Mouse (Mus musculus) testis, postnatal 14 days (tissue): ENCODE results near the gene AI837181.
A peak's percentile ranks its signal among the peaks of the same experiment; 100 is the strongest.

ENCODE experiments used
- DNase-seq: peaks from one replicate; pipeline ENCODE4 v3.0.0; 2021; ENCODE audit warnings: low spot score

AI837181 gene

GRCm38 (mm10) chr19:5414534-5414957 is 10.4 kb upstream of the AI837181 start:
- peak; percentile 76 for DNase-seq

- DNase-seq: no peak
These were observed 6.0 kb upstream of the AI837181 start for GRCm38 (mm10) chr19:5418750-5419466.

GRCm38 (mm10) chr19:5419630-5420029 is 5.3 kb upstream of the AI837181 start:
- DNase-seq: no peak

- no peak for DNase-seq
These were observed 4.4 kb upstream of the AI837181 start for GRCm38 (mm10) chr19:5420579-5420978.

- DNase-seq: no peak
These were observed 3.2 kb upstream of the AI837181 start for GRCm38 (mm10) chr19:5421784-5422183.

GRCm38 (mm10) chr19:5422267-5422666 is 2.7 kb upstream of the AI837181 start:
- no peak for DNase-seq

- DNase-seq: no peak
These were observed 2.0 kb upstream of the AI837181 start for GRCm38 (mm10) chr19:5422895-5423443.

- DNase-seq: no peak
These were observed 1.4 kb upstream of the AI837181 start for GRCm38 (mm10) chr19:5423561-5423960.

GRCm38 (mm10) chr19:5424092-5424781 is 707 bp upstream of the AI837181 start:
- DNase-seq: peak; percentile 85

GRCm38 (mm10) chr19:5425906-5426565 is 1.1 kb downstream of the AI837181 start:
- DNase-seq: no peak

- DNase-seq: no peak
These were observed 1.8 kb downstream of the AI837181 start for GRCm38 (mm10) chr19:5426640-5427290.

GRCm38 (mm10) chr19:5428083-5428482 is 3.1 kb downstream of the AI837181 start:
- no peak for DNase-seq

GRCm38 (mm10) chr19:5429219-5429618 is 4.3 kb downstream of the AI837181 start:
- DNase-seq: no peak

GRCm38 (mm10) chr19:5429806-5430205 is 4.9 kb downstream of the AI837181 start:
- peak; percentile 49 for DNase-seq

GRCm38 (mm10) chr19:5430408-5430807 is 5.5 kb downstream of the AI837181 start:
- DNase-seq: no peak

- no peak for DNase-seq
These were observed 7.0 kb downstream of the AI837181 start for GRCm38 (mm10) chr19:5431911-5432464.

GRCm38 (mm10) chr19:5432992-5433852 is 8.3 kb downstream of the AI837181 start:
- peak; percentile 53 for DNase-seq

GRCm38 (mm10) chr19:5433951-5434350 is 9.0 kb downstream of the AI837181 start:
- DNase-seq: no peak

GRCm38 (mm10) chr19:5444371-5444908 is 19.5 kb downstream of the AI837181 start:
- DNase-seq: no peak

- no peak for DNase-seq
These were observed 20.0 kb downstream of the AI837181 start for GRCm38 (mm10) chr19:5444954-5445353.

- DNase-seq: no peak
These were observed 20.8 kb downstream of the AI837181 start for GRCm38 (mm10) chr19:5445747-5446146.
